Mouse (Mus musculus): ENCODE results near the gene Foxp2. TPM values are rescaled to one million over a fixed set of nuclear protein-coding genes. Genes with fewer than 3 reads are reported as not detected.

Foxp2 gene
- 1.2 and 1.3 TPM in 2 replicates for polyA plus RNA-seq (2012; rRNA removed)

GRCm38 (mm10) chr6:14901183-14901970, at the start of gene Foxp2:
TSS of gene Foxp2 (plus strand) at chr6:14901349.

Other genes starting within 250 kb of the Foxp2 start
- gene Ppp1r3a, start 146.1 kb upstream of the Foxp2 start, polyA plus RNA-seq (2012; rRNA removed), result not detected in 2 replicates